Mouse (Mus musculus) ES-E14 (cell line): Measurements from ENCODE around the gene Yy1. TPM values are rescaled to one million over a fixed set of nuclear protein-coding genes. Genes with fewer than 3 reads are reported as not detected.

Source experiments
- DNase-seq: peaks from one replicate; pipeline ENCODE4 v3.0.0-alpha.2; 2013; ENCODE audit warnings: low read depth, low spot score
- H3K27ac ChIP-seq: 2 replicates; pipeline ENCODE4 v1.5.1; 2012; ENCODE audit warnings: low read depth, mild to moderate bottlenecking, low read length, moderate library complexity, mixed read lengths; ENCODE audit not compliant: poor library complexity, insufficient read depth, severe bottlenecking
- H3K36me3 ChIP-seq: 2 replicates; pipeline ENCODE4 v1.6.1; 2012; ENCODE audit warnings: mild to moderate bottlenecking, low read length, moderate library complexity, mixed read lengths; ENCODE audit not compliant: control insufficient read depth, poor library complexity, insufficient read depth, severe bottlenecking
- H3K4me1 ChIP-seq, 2 experiments: fragments of 150-350 bp in 1 of 2; sonication (generic) in 1 of 2; 2 replicates each; pipeline ENCODE4 v1.6.1; 2012; ENCODE audit warnings: low read length in 2 of 2, mild to moderate bottlenecking in 1 of 2, mixed read lengths in 1 of 2; ENCODE audit not compliant: control insufficient read depth in 2 of 2, insufficient read depth in 2 of 2, poor library complexity in 1 of 2
- H3K4me3 ChIP-seq, 2 experiments: fragments of 150-350 bp in 1 of 2; sonication (generic) in 1 of 2; 2 replicates each; pipeline ENCODE4 v1.5.1; 2012; ENCODE audit warnings: low read length in 2 of 2, low read depth in 1 of 2, mild to moderate bottlenecking in 1 of 2, mixed read lengths in 1 of 2; ENCODE audit not compliant: insufficient read depth in 1 of 2, poor library complexity in 1 of 2, severe bottlenecking in 1 of 2
- H3K9ac ChIP-seq: 2 replicates; pipeline ENCODE4 v1.6.1; 2012; ENCODE audit warnings: low read depth, mild to moderate bottlenecking, low read length, mixed read lengths; ENCODE audit not compliant: poor library complexity, insufficient read depth, severe bottlenecking
- H3K9me3 ChIP-seq: fragments of 150-350 bp; sonication (generic); 2 replicates; pipeline ENCODE4 v1.6.1; 2012; ENCODE audit warnings: low read depth, mild to moderate bottlenecking, low read length; ENCODE audit not compliant: control insufficient read depth, insufficient read depth
- CHD2 ChIP-seq: IDR thresholded peaks from 2 replicates; pipeline ENCODE4 v1.6.1; 2014; ENCODE audit warnings: mild to moderate bottlenecking, low read depth, low read length, inconsistent platforms
- HCFC1 ChIP-seq: IDR thresholded peaks from 2 replicates; pipeline ENCODE4 v1.6.1; 2012; ENCODE audit warnings: low read length, inconsistent platforms, borderline replicate concordance; ENCODE audit not compliant: insufficient read depth
- MAFK ChIP-seq: IDR thresholded peaks from 2 replicates; pipeline ENCODE4 v1.6.1; 2014; ENCODE audit warnings: mild to moderate bottlenecking, low read depth, low read length, inconsistent platforms; ENCODE audit not compliant: insufficient read depth
- ZC3H11A ChIP-seq: IDR thresholded peaks from 2 replicates; pipeline ENCODE4 v1.6.1; 2012; ENCODE audit warnings: low read depth, mild to moderate bottlenecking, inconsistent platforms, low read length, borderline replicate concordance
- ZNF384 ChIP-seq: IDR thresholded peaks from 2 replicates; pipeline ENCODE4 v1.6.1; 2012; ENCODE audit warnings: low read depth, low read length, inconsistent platforms
- in situ Hi-C, 2 experiments: fragments of 600-800 bp; cut with MboI; formaldehyde crosslinking; loops; one replicate each; pipeline ENCODE4 v1.15.1; 2025; ENCODE audit warnings: low sequenced_read_pairs in 2 of 2, inconsistent platforms in 1 of 2; ENCODE audit not compliant: unreplicated experiment in 2 of 2
- total RNA-seq: library from RNA; depleted of rRNA; stranded (reverse); fragments of 300-350 nt; gene quantifications from 2 replicates; pipeline ENCODE4 v1.2.3, GENCODE M21; 2012

The Yy1 gene
- total RNA-seq, 1 experiment = 40.5 TPM

GRCm38 (mm10) chr12:108750226-108750625, 42.5 kb upstream of the Yy1 start:
- no peak overlapping the region for H3K4me3 ChIP-seq
- no peaks in the 10 kb centered on the region for H3K9me3 ChIP-seq
- in situ Hi-C loops = no loop called here
- DNase-seq = no peak
- TF ChIP-seq HCFC1 (no peak), ZNF384 (no peak), ZC3H11A (no peak), CHD2 (no peak), MAFK (no peak)
- H3K27ac ChIP-seq = no peak overlapping the region
- no peaks in the 10 kb centered on the region for H3K36me3 ChIP-seq
- H3K4me1 ChIP-seq = 0 out of 4 replicates have a peak, but pooled peaks cover 0 to 1% of the 10 kb centered on the region in 2 experiments
- no peak overlapping the region for H3K9ac ChIP-seq

- H3K4me1 ChIP-seq = peaks cover 0 to 3% of the 10 kb centered on the region in 2 experiments; a peak in 1 of 4 replicates
- no peaks in the 10 kb centered on the region for H3K9me3 ChIP-seq
- no peak overlapping the region for H3K9ac ChIP-seq
- in situ Hi-C loops = no loop called here
- H3K36me3 ChIP-seq = no peaks in the 10 kb centered on the region
- H3K27ac ChIP-seq = no peak overlapping the region
- no peak overlapping the region for H3K4me3 ChIP-seq
- TF ChIP-seq ZC3H11A (no peak), CHD2 (no peak), MAFK (no peak), ZNF384 (no peak), HCFC1 (no peak)
- no peak for DNase-seq
Observed at GRCm38 (mm10) chr12:108751790-108752189, 41.0 kb upstream of the Yy1 start.

GRCm38 (mm10) chr12:108755141-108755540, 37.6 kb upstream of the Yy1 start:
- Histone ChIP-seq H3K36me3 (no peaks in the 10 kb centered on the region), H3K9ac (peak overlapping the region; percentile 9; the same call in 1 of the 2 replicates), H3K4me3 (peak overlapping the region in 1 of 2 experiments; percentile 31; a peak in 1 of 4 replicates), H3K27ac (no peak overlapping the region), H3K9me3 (no peaks in the 10 kb centered on the region), H3K4me1 (peaks cover 0 to 6% of the 10 kb centered on the region in 2 experiments; a peak in 2 of 4 replicates)
- in situ Hi-C loops = no loop called here
- DNase-seq = no peak
- no peak for TF ChIP-seq ZC3H11A
- TF ChIP-seq HCFC1 = no peak
- TF ChIP-seq ZNF384 = peak; percentile 1; the same call in 1 of the 2 replicates
- TF ChIP-seq CHD2 = no peak

GRCm38 (mm10) chr12:108756611-108757010, 36.2 kb upstream of the Yy1 start:
- Histone ChIP-seq H3K4me1 (peaks cover 0 to 6% of the 10 kb centered on the region in 2 experiments; a peak in 2 of 4 replicates), H3K27ac (no peak overlapping the region), H3K9me3 (no peaks in the 10 kb centered on the region), H3K4me3 (no peak overlapping the region), H3K9ac (no peak overlapping the region), H3K36me3 (no peaks in the 10 kb centered on the region)
- TF ChIP-seq ZC3H11A (no peak), HCFC1 (no peak), CHD2 (no peak), MAFK (no peak)
- in situ Hi-C loops = no loop called here
- no peak for DNase-seq
